Mouse (Mus musculus) splenic B cell, adult 2 months (primary cell): ENCODE data around the gene Gfap.

Source experiments
- DNase-seq: peaks from one replicate; pipeline ENCODE4 v3.0.0-alpha.2; 2011; ENCODE audit warnings: low read depth, low spot score
- H3K27me3 ChIP-seq: 2 replicates; pipeline ENCODE4 v1.6.1; 2012; ENCODE audit warnings: mild to moderate bottlenecking, low read length, moderate library complexity, mixed read lengths; ENCODE audit not compliant: control insufficient read depth, poor library complexity, insufficient read depth, severe bottlenecking
- H3K36me3 ChIP-seq: 2 replicates; pipeline ENCODE4 v1.6.1; 2012; ENCODE audit warnings: mild to moderate bottlenecking, low read length, moderate library complexity, mixed read lengths; ENCODE audit not compliant: control insufficient read depth, poor library complexity, insufficient read depth, severe bottlenecking

Gene Gfap

GRCm38 (mm10) chr11:102918077-102918476 is 17.4 kb upstream of the Gfap start:
- no peak for DNase-seq
- Histone ChIP-seq H3K27me3 (no peaks in the 10 kb centered on the region), H3K36me3 (no peaks in the 10 kb centered on the region)

- Histone ChIP-seq H3K36me3 (no peaks in the 10 kb centered on the region), H3K27me3 (no peaks in the 10 kb centered on the region)
- no peak for DNase-seq
These were observed 14.7 kb upstream of the Gfap start for GRCm38 (mm10) chr11:102915380-102915779.

- H3K27me3 ChIP-seq, result no peaks in the 10 kb centered on the region
- DNase-seq, result no peak
- H3K36me3 ChIP-seq, result no peaks in the 10 kb centered on the region
These were observed 10.7 kb upstream of the Gfap start for GRCm38 (mm10) chr11:102911376-102911775.

DNA sequence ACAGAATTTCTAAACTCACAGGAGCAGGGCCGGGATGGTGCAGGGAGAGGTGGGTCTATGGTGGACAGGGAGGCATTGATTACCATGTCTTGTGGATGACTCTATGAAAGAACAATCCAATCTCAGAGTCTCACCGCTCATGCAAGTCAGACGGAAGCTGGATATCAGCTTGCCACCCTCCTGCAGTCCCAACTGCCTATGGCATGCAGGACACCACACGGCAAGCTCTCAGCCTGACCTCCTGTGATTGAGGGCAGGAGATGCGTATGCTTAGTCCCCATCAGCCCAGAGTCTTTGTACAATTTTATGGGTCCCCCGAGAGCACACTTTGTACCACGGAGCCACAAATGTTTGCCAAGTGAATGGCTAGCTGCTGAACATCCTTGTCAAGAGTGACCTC is 2.9 kb upstream of the Gfap start:
- no peaks in the 10 kb centered on the region for H3K27me3 ChIP-seq
- no peak for DNase-seq
- no peaks in the 10 kb centered on the region for H3K36me3 ChIP-seq

DNA sequence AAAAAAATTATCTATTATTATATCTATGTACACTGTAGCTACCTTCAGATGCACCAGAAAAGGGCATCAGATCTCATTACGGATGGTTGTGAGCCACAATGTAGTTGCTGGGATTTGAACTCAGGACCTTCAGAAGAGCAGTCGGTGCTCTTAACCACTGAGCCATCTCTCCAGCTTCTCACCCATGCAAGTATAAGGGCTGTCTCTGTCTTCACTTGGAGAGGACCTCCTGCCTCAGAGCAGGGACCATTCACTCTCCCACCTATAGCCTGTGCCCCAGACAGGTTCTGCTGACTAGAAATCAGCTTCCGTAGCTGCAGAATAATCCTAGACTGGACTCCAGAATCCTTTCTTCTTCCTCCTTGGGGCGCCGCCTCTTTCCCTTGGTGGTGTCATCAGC is 1.4 kb upstream of the Gfap start:
- DNase-seq, result no peak
- Histone ChIP-seq H3K27me3 (no peaks in the 10 kb centered on the region), H3K36me3 (no peaks in the 10 kb centered on the region)

DNA sequence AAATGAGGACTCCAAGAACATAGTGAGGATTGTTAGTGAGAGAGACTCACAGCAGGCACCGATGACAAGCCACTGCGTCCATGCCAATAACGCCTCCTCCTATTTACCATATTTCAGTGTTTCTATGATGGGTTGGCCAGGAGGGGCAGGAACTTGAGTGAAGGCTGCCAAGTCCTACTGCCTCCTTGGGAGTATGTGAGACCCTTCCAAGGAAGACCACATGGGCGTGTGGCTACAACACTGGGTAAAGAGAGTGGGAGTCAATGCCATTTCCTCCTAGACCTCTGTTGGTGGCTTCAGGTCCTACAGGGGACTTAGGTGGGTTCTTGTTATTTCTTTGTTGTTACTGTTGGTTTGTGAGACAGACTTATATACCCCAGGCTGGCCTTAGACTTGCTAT is 487 bp upstream of the Gfap start:
- no peaks in the 10 kb centered on the region for H3K36me3 ChIP-seq
- DNase-seq, result no peak
- no peaks in the 10 kb centered on the region for H3K27me3 ChIP-seq

DNA sequence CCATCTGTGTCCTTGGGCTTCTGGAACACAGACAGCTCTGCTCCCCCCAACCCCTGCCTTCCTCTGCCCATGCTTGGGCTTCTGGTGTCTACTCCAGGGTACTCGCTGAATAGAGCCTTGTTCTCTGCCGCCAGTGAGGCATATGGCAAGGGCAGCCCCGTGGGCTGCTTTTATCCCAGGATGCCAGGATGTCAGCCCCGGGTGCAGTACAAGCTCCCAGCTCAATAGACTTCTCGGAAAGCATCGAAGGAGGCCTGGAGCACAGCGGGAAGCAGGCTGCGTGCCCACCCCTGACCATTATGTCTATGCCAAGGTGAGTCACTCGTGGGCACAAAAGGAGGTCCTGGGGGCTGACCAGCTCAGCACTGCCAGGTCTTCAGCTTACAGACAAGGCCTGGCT is 2.3 kb downstream of the Gfap start:
- no peaks in the 10 kb centered on the region for H3K27me3 ChIP-seq
- DNase-seq, result no peak

GRCm38 (mm10) chr11:102896641-102897040 is 4.1 kb downstream of the Gfap start:
- Histone ChIP-seq H3K36me3 (no peaks in the 10 kb centered on the region), H3K27me3 (no peaks in the 10 kb centered on the region)
- DNase-seq, result no peak

More for the DNA sequence above, 2.3 kb downstream of the Gfap start:
- no peaks in the 10 kb centered on the region for H3K36me3 ChIP-seq

- no peaks in the 10 kb centered on the region for H3K36me3 ChIP-seq
- no peaks in the 10 kb centered on the region for H3K27me3 ChIP-seq
- DNase-seq, result no peak
These were observed 4.9 kb downstream of the Gfap start for GRCm38 (mm10) chr11:102895779-102896178.

GRCm38 (mm10) chr11:102894716-102895115 is 6.0 kb downstream of the Gfap start:
- Histone ChIP-seq H3K27me3 (no peaks in the 10 kb centered on the region), H3K36me3 (no peaks in the 10 kb centered on the region)
- no peak for DNase-seq

GRCm38 (mm10) chr11:102893015-102893651 is 7.6 kb downstream of the Gfap start:
- DNase-seq, result peak; percentile 81
- H3K27me3 ChIP-seq, result no peaks in the 10 kb centered on the region
- H3K36me3 ChIP-seq, result no peaks in the 10 kb centered on the region

DNA sequence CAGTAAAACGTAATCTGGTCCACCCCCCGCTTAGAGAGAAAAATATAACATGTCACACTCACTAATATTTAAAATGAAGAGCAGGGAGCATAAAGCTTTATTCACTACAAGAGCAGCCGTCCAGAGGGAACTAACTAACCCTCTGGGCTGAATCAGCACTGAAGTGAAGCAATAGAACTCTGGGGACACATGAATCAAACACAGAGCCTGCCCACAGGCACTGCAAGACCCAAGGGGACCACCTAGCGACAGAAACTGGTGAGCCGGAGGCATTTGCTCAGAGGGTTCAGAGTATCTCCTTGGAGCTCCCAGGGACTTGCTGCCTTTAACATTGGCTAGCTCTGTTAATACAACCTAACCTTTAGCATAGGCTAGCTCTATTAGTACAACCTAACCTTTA is 10.6 kb downstream of the Gfap start:
- DNase-seq, result no peak
- Histone ChIP-seq H3K27me3 (no peaks in the 10 kb centered on the region), H3K36me3 (no peaks in the 10 kb centered on the region)

GRCm38 (mm10) chr11:102888135-102888534 is 12.6 kb downstream of the Gfap start:
- DNase-seq, result no peak
- Histone ChIP-seq H3K27me3 (no peaks in the 10 kb centered on the region), H3K36me3 (no peaks in the 10 kb centered on the region)

DNA sequence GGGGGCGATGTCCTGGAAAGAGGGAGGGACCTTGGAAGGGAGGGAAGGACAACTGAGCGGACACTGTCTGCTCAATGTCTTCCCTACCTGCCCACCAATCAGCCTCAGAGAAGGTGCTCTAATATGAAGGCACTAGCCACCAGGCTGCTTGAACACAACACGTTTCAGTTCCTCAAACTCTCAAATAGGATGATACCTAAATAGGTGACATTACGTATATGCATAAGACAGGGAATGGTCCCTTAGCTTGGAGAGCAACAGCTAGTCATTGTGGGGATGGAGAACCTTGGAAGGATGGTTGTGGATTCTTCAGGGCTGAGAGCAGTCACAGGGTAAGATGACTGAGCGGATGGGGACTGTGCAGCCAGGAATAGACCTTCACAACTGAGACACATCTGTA is 13.3 kb downstream of the Gfap start:
- no peaks in the 10 kb centered on the region for H3K36me3 ChIP-seq
- peak; percentile 13 for DNase-seq
- H3K27me3 ChIP-seq, result no peaks in the 10 kb centered on the region

DNA sequence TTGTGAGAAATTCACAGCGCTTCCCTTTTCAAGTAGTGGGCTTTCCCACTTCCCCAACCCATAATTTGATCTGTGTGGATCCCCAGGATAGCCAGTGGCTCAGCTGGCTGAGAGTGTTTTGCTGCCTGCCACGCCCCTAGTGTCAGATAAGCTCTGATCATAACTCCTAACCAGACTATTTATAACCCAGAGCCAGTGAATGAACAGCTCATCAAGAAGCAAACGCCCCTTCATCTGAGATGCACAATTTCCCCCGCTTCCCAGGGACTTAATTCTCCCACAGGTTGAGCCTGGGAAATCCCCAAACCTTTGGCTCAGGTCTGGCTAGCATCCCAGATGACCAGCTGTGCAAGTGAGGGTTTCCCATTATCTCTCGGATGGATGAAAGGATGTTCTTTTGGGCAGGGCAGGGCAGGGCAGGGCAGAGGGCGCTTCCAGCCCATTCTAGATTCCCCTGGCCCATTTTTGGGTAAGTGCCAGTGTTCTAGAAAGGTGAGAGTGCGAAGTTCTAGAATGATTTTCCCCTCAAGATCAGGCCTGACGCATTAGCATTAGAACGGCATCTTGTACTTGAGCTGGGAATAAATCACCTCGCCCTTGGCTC is 16.0 kb downstream of the Gfap start, which contains the start of gene Fam187a:
TSS of gene Fam187a (plus strand) at position 554 of the 604 bp plus-strand sequence.
- Histone ChIP-seq H3K36me3 (no peaks in the 10 kb centered on the region), H3K27me3 (no peaks in the 10 kb centered on the region)
- DNase-seq, result no peak
